Mouse (Mus musculus): ENCODE data around the gene Ceacam2.

DNA sequence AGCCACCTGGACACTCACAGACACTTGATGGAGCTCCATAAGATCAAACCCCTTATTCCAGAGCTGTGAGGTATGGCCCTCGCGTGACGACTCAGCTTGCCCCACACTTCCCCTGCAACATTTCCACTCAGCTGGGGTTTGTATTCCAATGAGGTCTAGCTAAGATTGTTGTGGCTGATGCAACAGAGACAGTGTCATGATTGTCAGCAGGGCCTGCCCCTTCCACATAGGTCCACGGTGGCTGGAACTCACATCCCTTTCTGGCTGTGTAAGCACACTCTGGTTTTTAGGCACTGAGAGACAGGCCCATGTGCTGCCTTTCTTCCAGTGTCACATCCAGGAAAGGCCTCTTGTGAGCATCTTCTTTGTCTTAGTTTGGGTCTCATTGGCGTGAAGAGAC, 45.0 kb upstream of the Ceacam2 start:
- no peak for TF ChIP-seq CTCF (IDR thresholded peaks at IDR 0.05; ENCODE audit: extremely low read depth, insufficient read depth, insufficient read length, insufficient replicate concordance)
- TF ChIP-seq POLR2A (IDR thresholded peaks at IDR 0.05; ENCODE audit: low read depth, low read length): no peak
